Mouse (Mus musculus) urinary bladder, adult 18-20 months (tissue): ENCODE results near the gene Senp1.

Experiments
- DNase-seq, 2 experiments: peaks; one replicate each; pipeline ENCODE4 v3.0.0; 2022; ENCODE audit warnings: low spot score in 2 of 2, mixed read lengths in 2 of 2

The Senp1 gene

DNA sequence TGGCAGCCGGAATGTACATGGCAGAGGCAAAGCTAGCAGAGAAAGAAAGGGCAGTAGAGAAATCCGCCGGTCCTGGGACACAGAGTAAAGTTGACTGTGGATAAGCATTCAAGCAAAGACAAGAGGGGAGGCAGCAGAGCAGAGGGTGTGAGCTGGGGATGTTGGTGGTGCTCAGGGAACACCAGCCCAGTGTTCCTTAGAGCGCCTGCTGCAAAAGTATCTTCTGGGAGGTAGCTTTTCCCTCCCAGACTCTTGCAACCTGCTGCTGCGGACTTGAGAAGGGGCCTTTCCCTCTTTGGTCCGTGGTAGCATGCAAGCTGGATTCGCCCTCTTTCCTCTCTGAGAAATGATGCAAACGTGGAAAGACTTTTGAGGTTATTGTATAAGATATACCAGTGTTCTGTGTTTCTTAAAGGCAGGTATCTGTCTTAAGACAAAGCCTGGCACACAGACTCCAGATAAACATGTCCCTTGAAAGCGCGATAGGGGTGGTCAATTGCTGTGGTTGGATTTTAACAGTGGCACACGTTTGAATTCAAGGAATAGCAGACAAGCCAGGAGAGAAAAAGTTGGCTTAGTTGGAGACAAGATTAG lies 14.3 kb upstream of the Senp1 start:
- no peak for DNase-seq

DNA sequence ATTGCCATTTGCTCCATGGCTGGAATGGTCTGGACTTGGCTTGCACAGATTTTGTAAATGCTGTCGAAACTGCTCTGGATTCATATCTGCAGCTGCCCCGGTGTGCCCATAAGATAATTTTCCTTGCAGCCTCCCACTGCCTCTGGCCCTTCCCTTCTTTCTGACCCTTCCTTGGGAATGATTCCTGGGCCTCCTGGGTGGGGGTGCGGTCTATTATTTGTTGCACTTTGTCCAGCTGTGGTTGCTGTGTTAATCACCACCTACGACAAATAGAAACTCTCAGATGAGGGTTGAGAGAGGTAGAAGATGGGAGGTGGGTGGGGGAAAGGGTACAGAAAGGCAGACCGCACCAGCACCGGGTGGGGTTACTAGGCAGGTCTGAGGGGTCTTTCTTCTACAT lies 13.7 kb upstream of the Senp1 start:
- DNase-seq = no peak

DNA sequence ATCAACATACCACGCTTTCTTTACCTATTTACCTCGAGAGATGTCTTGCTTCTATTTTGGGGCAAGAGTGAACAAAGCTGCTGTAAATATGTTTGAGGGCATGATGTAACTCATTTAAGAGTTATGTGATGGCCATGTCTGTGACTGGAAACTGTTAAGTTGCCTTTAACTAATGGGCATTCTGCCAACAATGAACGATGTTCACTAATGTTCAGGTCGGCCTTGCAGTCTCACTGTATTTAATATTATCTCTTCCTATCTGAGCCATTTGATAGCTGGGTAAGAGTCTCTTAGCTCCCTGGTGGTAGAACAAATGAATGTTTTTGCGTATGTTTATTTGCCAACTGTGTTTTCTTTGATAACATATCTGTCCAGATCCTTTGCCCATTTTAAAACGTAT lies 13.0 kb upstream of the Senp1 start:
- no peak for DNase-seq

DNA sequence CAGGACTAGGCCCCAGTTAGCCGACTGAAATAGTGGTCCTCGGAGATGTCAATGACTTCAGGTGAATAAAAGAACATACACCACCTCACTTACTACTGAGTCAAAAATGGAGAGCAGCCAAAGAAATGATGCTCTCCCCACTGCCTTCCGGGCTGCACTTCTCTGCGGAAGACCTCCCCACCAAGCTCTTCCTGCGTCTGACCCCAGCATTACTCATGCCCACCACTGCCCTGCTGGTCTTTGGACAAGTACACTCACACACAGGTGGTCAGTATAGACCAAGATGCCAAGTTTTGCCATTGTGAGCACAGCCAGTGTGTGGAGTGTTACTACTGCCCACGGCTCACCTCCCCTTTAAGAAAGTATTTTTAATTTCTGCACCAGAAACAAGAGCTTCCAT lies 8.9 kb upstream of the Senp1 start:
- no peak for DNase-seq

DNA sequence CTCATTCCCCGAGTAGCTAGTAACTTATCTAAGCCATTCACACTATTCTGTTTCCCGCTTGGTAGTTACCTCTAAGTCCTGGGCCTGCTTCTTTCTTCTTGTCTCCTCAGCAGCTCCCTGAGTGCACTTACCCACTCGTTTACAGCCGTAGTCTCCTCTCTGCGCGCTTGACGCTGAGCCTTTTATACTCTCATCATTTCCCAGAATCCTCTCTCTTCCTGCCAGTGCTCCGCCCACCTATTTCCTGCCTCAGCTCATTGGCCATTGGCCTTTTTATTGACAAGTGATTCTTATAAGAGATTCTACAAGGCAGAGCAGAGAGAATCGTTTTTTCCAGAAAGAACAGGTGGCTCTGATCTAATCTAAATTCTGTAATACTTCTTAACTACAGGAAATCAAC lies 5.0 kb upstream of the Senp1 start:
- DNase-seq = no peak

DNA sequence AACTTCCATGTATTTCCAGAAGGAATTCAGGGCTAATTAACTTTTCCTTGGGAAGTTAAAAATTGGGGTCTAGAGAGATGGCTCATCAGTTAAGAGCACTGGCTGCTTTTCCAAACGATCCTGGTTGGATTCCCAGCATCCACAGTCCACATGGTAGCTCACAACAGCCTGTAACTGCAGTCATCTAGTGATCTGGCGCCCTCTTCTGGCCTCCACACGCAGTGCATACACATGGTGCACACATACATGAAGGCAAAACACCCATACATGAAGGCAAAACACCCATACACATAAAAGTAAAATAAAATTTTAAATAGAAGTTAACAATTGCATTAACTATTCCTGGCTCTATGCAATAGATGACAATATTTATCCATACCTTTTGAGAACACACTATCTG lies 3.4 kb upstream of the Senp1 start:
- no peak for DNase-seq

DNA sequence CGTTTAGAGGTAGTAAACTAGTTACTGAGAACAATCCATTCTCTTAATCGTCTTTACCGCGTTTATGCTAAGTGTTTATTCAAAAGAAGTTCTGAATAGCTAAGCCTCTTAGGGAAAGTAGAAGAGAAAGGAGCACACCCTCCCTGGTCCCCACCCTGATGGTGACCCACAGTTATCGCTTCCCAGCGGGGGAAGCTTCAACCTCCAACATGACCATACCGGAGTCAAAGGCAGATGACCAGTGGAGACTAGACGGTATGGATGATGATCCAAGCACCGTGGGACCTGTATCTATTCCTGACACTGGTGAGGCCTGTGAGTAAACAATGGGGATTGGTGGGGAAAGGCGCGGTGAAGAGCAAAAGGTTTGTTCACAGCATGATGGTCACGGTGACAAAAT lies 1.4 kb upstream of the Senp1 start:
- no peak for DNase-seq

DNA sequence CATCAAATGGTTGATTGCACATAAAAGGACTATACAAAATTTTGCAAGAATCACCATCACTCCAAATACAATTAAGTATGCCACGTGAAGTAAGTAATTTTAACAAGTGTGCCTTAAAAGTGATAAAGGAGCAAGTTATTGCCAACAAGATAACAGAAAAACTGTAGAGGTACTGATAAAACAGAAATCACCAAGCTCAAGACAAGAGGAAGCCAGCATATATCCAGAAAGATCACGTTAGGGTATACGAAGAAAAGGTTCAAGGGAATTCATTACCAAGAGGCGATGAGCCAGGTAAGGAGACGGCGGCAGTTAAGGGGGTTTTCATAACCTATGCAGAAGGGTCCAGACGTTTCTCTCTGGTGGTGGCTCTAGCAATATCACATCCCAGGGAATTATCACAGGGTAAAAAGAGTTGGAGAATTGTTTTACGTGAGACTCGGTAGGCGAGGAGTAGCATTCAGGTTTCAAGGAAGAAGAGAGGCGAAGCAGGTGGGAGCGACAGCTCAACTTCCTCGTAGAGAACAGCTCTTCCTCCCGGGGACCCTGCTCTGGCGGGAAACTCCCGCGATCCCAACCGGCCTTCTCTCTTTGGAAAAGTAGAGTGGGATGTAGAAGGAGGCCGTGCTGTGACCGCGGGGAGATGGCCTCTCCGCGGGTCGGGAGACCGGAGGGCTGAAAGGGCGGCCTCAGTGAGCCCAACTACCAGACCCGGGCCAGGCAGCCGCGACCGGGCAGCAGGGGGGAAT lies 998 bp downstream of the Senp1 start, which contains the start of gene Pfkm:
Pfkm (plus strand) TSS at position 218 of the 749 bp plus-strand sequence.
- DNase-seq = no peak

DNA sequence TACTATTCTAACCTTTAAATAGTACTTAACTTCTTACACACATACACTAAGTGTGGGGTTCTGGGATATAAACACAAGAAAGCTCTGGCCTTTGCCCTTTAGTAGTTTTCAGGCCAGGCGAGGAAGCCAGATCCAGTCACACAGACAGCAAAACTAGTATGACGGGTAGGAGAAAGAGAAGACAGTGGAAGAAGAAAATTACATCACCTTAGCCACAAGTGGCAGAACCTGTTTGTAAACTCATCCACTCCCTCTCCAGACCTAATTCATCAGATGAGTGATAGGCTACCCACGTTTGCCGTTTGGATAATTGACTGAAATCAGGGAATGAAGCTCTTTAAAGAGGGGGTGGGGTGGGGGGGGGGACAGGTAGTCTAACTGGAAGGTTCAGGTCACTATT lies 1.7 kb downstream of the Senp1 start:
- DNase-seq = peak in 1 of 2 experiments; percentile 9

DNA sequence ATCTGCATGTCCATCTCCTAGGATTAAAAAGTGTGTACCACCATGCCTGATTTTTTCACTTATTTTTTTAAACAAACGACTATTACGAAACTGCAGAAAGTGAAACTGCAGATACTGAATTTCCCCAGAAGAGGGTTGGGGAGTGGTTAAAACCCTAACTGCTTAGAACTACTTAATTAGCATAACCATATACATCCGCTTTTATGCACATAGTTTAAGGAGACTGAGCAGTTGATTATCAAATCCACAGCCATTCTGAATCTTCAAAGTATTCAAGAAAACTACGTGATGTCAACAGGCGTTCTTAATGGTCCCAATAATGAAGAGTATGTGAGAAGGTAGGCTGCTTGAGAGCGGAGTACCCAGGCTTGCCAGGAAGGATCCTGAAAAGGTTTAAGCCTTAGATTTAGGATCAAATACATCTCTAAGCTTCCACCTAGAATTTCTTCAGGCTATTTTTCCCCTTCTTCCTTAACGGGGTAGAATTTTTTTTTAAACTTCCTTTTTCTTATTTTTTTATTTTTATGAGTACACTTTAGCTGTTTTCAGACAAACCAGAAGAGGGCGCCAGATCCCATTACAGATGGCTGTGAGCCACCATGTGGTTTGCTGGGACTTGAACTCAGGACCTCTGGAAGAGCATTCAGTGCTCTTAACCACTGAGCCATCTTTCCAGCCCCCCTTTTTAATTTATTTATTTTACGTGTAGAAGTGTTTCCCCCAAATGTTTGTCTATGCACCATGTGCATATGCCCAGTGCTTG lies 3.9 kb downstream of the Senp1 start:
- no peak for DNase-seq

DNA sequence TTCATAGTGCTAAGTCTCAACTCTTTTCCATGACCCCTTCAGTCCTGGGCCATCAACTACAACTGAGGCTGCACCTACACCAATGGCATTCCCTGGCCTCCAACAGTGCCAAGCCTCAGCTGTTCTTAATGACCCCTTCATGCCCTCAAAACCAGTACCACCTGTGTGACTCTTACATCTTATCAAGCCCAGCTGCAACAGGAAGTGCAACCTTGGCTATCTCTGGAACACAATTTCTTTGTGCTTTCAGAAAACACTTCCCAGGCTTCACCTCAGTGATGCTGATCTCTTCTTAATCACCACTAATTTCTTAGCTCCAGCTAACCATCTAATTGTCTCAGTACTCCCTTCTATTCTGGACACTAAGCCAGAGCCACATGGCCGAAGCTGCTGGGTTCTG lies 4.7 kb downstream of the Senp1 start:
- DNase-seq = no peak

DNA sequence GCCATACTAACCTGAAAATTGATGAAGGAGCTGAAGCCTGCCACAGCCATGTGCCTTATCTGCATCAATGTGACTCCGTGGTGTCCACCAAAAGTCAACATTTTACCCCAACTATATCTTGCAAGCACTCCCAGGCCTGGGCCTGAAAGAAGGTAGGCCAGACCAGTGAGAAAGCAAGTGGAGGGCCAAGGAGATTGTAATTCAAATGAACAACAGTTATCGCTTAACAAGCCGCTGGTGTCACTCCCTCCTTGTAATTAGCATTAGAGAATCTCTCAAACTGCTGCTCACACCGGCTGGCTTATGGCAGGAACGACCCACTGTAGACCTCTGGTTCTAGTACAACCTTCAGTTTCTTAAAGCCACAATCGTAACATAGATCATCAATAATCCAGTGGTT lies 16.6 kb downstream of the Senp1 start:
- no peak for DNase-seq

DNA sequence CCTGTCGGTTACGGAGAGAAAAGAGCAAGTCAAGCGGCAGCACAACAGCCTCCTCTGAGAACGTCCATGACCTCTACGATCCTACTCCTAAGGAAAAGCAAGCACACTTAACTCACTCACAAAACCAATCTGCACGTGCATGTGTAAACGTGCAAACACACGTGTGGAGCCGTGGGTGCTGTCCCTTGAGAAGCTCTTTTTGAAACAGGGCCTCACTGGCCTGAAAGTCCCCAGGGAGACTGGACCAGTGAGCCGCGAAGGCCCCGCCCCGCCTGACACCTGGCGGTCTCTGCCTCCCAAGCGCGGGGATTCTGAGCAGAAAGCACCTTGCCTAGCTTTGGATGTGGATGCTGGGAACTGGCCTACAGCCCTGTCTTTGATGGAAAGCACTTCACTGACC lies 18.5 kb downstream of the Senp1 start:
- DNase-seq = no peak

DNA sequence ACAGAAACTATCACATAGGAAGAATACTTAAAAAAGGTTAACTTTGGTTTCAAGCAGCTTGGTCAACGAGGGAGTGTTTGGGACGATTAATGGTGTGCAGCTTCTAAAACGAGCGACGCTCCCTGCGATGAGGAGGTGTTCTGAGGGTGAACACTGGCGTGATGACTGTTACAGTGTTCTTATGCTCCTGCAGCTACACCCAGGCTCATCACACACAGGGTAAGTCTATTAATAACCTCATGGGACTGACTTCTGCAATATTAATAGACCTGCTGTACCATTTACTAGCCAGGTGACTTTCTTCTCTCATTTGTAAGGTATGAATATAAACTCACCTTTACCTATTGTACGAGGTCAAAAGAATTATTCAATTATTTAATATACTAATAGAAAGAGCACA lies 19.0 kb downstream of the Senp1 start:
- DNase-seq = no peak

DNA sequence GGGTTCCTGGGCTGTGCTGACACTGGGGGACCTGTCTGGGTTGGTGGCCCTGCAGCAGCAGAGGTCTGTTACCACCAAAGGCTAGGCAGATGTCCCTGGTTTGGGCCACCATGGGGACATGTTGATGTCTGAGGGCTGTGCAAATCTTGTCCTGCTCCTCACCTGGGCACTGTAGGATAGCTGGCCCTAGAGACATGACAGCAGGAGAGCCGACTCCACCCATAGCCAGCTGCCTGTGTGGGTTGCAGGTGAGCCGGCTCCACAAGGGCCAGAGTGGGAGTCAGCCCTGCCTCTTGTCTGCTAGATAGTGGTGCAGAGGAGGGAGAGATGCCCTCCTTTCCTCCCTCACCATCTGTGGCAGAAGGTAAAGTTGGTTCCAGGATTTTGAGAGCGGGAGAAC lies 23.2 kb downstream of the Senp1 start:
- DNase-seq = no peak

DNA sequence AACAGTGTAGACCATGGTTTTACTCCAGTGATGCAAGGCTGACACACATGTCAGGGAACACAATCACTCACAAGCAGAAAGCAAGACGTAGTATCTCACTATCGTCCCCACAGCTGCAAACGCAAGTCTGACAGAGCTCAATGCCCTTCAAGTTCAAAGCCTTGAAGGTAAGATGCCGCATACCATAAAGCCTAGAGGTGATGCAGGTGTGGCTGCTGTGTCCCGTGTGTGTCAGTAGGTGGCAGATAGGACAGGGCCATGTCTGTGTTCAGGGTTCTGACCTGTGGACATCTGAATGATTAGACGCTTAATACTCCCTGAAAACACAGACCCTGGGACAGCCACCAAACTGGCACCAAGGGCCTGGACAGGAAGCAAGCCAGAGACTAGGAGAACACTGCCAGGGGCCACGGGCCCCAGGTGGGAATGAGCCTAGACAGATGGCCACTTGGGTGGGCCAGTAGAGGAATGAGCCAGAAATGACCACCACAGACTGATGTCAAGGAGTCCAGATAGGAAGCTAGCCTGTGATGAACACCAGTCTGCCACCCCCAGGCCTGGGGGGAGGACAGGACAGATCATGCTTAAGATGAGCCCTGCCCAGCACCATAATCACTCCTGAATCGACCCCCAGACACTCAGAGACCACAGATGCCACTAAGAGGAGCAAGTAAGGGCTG lies 23.8 kb downstream of the Senp1 start:
- no peak for DNase-seq

DNA sequence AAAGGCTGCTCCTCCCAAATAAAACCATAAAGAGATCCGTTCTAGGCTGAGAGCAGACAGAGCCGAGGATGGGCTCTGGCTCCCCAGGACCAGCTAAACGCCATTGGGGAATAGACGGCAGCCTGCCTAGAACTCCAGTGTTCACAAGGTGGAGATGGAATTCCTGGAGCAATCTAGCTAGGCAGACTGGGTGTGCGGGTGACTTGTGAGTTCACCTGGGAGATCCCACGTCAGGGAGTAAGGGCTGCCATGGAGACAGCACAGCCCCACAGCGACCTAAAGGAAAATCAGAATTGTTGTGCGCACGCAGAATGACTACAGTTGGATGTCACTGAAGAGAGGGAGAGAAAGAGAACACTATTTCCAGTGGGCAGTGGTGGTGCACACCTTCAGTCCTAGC lies 25.0 kb downstream of the Senp1 start:
- no peak for DNase-seq

DNA sequence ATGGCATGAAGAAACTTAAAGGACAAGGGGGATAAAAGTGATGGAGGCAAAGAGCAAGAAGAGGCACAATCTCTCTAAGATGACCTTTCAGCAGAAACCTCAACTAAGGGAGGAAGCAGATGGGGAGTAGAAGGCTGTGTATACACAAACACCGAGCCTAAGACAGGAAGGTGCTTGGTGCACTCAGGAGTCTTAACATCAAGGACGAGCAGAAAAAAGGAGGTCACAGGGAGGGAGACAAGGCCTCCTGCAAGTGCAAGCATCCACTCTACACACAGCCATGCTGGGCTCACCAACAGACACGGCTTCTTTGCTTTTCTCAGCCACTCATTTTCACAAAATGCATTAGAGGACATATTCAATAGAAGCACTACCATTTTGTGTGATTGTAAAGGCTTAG lies 26.1 kb downstream of the Senp1 start:
- no peak for DNase-seq

DNA sequence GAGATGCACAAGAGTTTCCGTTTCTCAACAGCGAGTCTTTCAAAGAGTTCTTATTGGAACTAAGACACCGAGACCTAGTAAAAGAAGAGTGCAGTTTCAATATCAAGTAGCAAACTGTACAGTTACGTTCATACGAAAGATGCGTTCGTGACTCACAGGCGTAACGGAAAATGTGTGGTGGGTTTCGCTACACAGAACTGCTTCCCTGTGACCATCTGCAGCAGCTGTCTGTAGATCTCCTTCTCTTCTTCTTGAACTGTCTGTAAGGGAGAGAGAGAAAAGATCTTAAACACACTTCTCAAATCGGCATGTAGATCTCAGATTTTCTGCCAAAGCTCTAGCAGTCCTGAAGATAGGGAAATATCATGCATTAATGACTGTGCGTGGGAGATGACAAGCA lies 26.9 kb downstream of the Senp1 start:
- no peak for DNase-seq

DNA sequence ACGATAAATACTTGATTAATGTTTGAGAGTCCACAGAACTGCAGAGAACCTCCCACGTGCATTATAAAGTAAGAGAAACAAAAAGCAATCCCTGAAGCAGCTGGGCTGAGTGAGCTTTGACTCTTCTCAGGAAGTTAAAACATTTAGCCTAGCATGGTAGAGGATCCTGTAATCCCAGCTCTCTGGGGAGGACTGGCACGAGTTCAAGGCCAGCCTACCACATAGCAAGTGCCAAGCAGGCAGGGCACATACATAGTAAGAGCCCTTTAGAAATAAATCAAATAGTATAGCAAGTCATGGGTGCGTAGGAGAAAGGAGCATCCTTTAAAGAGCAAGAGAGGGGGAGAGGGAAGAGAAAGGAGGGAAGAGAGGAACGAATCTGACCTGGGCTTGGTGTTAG lies 27.7 kb downstream of the Senp1 start:
- no peak for DNase-seq

DNA sequence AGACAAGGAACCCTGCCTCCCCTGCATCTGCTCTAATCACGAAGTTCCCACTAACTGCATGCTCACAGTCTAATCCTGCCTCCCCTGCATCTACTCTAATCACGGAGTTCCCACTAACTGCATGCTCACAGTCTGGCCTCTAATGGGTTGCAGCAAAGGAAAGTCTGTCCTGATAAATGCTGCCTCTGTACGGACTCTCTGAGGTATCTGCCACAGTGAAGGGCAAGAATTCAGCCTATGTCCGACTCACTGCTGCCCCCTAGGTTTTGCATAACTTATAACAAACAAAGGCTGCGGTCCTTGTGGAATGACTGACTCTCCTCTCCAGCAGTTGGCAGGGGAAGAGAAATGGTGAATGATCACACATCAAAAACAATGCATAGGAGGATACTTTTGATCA lies 38.3 kb downstream of the Senp1 start:
- DNase-seq = no peak

DNA sequence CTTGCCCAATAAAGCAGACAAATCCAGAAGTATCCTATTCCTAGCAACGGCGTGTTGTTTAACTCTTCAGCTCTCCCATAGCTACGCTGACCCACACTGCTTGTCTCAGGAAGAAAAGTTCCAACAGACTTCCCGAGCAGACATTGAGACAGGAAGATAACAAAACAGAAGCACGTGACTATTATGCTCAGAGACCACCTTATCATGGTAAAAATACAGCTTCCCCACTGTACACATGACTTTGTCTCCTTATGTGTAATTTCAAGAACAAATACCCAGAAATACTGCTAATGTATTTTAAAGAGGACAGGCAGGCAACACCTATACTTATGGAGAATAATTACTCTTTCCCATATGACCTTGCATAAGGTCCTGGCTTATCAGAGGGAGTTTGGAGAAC lies 41.9 kb downstream of the Senp1 start:
- no peak for DNase-seq
